Mouse (Mus musculus): ENCODE measurements around the gene Ubac1. TPM values are rescaled to one million over a fixed set of nuclear protein-coding genes. Genes with fewer than 3 reads are reported as not detected.

The Ubac1 gene
- total and polyA plus RNA-seq, 3 experiments, result 79.1 to 88.5 TPM; not detected in 1

DNA sequence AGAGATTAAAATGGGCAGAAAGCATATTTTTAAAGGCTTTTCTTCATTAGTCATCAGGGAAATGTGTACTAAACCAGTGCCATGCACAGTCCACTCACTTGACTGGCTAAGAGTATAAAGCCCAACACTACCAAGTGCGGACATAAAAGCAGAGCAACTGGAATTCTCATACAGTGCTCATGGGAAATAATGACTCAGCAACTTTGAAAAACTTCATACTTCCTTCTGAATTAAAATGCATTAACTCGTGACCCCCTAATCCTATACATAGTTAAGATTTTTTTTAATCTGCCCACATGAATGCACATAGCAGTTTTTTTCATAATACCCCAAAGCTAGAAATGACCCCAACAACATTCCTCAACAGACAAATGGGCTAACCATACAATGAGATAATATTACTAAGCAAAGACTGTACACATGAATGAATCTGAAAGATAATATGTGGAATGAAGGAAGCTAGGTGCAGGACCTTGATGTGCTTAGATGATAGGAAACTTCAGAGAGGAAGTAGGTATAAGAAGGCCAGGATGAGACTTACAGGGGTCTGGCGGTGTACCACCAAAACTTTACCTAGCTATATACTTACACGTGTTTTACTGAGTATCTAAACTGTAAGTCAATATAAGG, 46.3 kb downstream of the Ubac1 start (continued):
- peak; percentile 74; the same call in 1 of the 2 replicates for TF ChIP-seq ZNF384 (IDR thresholded peaks at IDR 0.05; ENCODE audit: low read depth, low read length)
- TF ChIP-seq RCOR1 (IDR thresholded peaks at IDR 0.05; ENCODE audit: low read depth, low read length), result peak; percentile 81
- TF ChIP-seq MAFK (IDR thresholded peaks at IDR 0.05; ENCODE audit: borderline replicate concordance, low read depth, low read length), result peak; percentile 93
- no peak for TF ChIP-seq CHD2 (IDR thresholded peaks at IDR 0.05; ENCODE audit: low read length)
- TF ChIP-seq EP300 (IDR thresholded peaks at IDR 0.05; ENCODE audit: low read depth in 1 of 2, low read length in 2 of 2), result peak; percentile 77 to 90
- TF ChIP-seq ETS1 (IDR thresholded peaks at IDR 0.05; ENCODE audit: low read depth, low read length), result peak; percentile 69

DNA sequence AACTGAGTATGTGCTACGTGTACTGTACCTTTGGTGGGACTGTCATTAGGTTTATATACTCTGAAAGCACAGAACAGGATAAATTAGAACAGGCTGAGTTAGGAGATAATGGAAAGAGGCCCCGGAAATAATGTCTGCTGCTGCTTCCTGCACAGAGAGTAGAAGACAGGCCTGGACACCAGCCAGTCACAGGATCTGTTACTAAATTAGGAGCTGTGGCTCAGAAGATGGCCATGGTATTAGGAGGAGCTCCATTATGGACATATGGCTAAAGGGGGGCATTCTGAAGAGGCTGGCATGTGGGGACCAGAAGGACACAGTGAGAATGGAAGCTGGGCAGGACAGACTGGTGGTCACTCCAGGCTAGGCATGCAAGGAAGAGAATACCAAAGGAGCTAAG, 51.1 kb downstream of the Ubac1 start:
- Histone ChIP-seq H3K79me2 (ENCODE audit: control insufficient read depth, insufficient read depth, low read length, poor library complexity) (peaks cover 25% of the 10 kb centered on the region), H3K4me3 (ENCODE audit: control insufficient read depth in 1 of 2, insufficient read depth in 1 of 2, low read depth in 2 of 2, low read length in 2 of 2) (no peak overlapping the region), H3K4me1 (ENCODE audit: control insufficient read depth in 1 of 2, insufficient read depth in 2 of 2, low read length in 2 of 2) (peaks cover 16 to 21% of the 10 kb centered on the region in 2 experiments), H3K9me3 (replicated peaks; ENCODE audit: insufficient read depth, low read length) (no peaks in the 10 kb centered on the region), H3K36me3 (ENCODE audit: control insufficient read depth in 1 of 2, insufficient read depth in 2 of 2, low read length in 2 of 2) (peaks cover 7 to 25% of the 10 kb centered on the region in 2 experiments), H3K9ac (ENCODE audit: control insufficient read depth, low read depth, low read length, poor library complexity, severe bottlenecking) (no peak overlapping the region), H3K27ac (ENCODE audit: control insufficient read depth, low read depth, low read length) (peak overlapping the region; percentile 36; the same call in 1 of the 2 replicates), H3K27me3 (ENCODE audit: control insufficient read depth in 1 of 2, insufficient read depth in 2 of 2, low read length in 2 of 2) (no peaks in the 10 kb centered on the region)
- no peak for TF ChIP-seq TCF12 (IDR thresholded peaks at IDR 0.05; ENCODE audit: low read depth, low read length)
- no peak for TF ChIP-seq SMC3 (IDR thresholded peaks at IDR 0.05; ENCODE audit: low read depth, low read length)
- peak; percentile 42; the same call in 1 of the 2 replicates for TF ChIP-seq ETS1 (IDR thresholded peaks at IDR 0.05; ENCODE audit: low read depth, low read length)
- TF ChIP-seq EP300 (IDR thresholded peaks at IDR 0.05; ENCODE audit: low read depth in 1 of 2, low read length in 2 of 2), result peak; percentile 30 to 48; a peak in 1 of 4 replicates
- peak; percentile 83; the same call in 1 of the 2 replicates for TF ChIP-seq MEF2A (IDR thresholded peaks at IDR 0.05; ENCODE audit: extremely low read depth, insufficient replicate concordance, low read depth, low read length, poor library complexity, severe bottlenecking)
- peak; percentile 70 for DNase-seq (ENCODE audit: low read depth, low spot score)

DNA sequence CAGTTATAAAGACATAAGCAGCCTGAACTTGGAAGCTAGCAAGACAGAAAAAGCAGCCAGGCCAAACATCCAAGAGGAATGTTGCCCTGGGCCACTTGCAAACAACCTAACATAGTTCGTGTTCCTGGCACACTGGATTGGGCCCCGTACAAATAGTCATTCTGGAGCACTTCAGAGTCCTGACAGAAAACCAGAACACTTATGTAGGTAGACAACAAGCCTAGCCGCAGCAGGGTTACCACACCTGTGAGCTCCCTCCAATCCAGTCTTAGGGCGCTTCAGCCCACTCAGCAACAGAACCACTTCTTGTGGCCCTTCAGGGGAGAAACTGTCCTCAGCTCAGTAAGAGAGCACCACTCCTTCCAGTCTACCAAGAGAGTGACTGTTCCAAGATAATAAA, 52.2 kb downstream of the Ubac1 start:
- peaks cover 13 to 15% of the 10 kb centered on the region in 2 experiments for H3K36me3 ChIP-seq (ENCODE audit: control insufficient read depth in 1 of 2, insufficient read depth in 2 of 2, low read length in 2 of 2)

More for the DNA sequence above, 52.2 kb downstream of the Ubac1 start:
- TF ChIP-seq CTCF (IDR thresholded peaks at IDR 0.05 in 2 of 3, conservative IDR thresholded peaks at IDR 0.05 in 1 of 3; ENCODE audit: control insufficient read depth in 1 of 3, insufficient read depth in 1 of 3, low read depth in 2 of 3, low read length in 3 of 3, poor library complexity in 1 of 3, severe bottlenecking in 1 of 3) (no peak), MXI1 (IDR thresholded peaks at IDR 0.05; ENCODE audit: low read depth, low read length) (no peak)
- Histone ChIP-seq H3K27me3 (ENCODE audit: control insufficient read depth in 1 of 2, insufficient read depth in 2 of 2, low read length in 2 of 2) (no peaks in the 10 kb centered on the region), H3K9me3 (replicated peaks; ENCODE audit: insufficient read depth, low read length) (no peaks in the 10 kb centered on the region), H3K27ac (ENCODE audit: control insufficient read depth, low read depth, low read length) (no peak overlapping the region), H3K79me2 (ENCODE audit: control insufficient read depth, insufficient read depth, low read length, poor library complexity) (peaks cover 21% of the 10 kb centered on the region), H3K9ac (ENCODE audit: control insufficient read depth, low read depth, low read length, poor library complexity, severe bottlenecking) (no peak overlapping the region), H3K4me3 (ENCODE audit: control insufficient read depth in 1 of 2, insufficient read depth in 1 of 2, low read depth in 2 of 2, low read length in 2 of 2) (no peak overlapping the region), H3K4me1 (ENCODE audit: control insufficient read depth in 1 of 2, insufficient read depth in 2 of 2, low read length in 2 of 2) (peaks cover 11 to 15% of the 10 kb centered on the region in 2 experiments)
- DNase-seq (ENCODE audit: low read depth, low spot score), result no peak

Data from MEL (cell line).